Mouse (Mus musculus): ENCODE results near the gene Shbg. TPM values are rescaled to one million over a fixed set of nuclear protein-coding genes. Genes with fewer than 3 reads are reported as not detected.
A peak's percentile ranks its signal among the peaks of the same experiment; 100 is the strongest.

Gene Shbg
- polyA plus RNA-seq, 1 experiment = not detected

DNA sequence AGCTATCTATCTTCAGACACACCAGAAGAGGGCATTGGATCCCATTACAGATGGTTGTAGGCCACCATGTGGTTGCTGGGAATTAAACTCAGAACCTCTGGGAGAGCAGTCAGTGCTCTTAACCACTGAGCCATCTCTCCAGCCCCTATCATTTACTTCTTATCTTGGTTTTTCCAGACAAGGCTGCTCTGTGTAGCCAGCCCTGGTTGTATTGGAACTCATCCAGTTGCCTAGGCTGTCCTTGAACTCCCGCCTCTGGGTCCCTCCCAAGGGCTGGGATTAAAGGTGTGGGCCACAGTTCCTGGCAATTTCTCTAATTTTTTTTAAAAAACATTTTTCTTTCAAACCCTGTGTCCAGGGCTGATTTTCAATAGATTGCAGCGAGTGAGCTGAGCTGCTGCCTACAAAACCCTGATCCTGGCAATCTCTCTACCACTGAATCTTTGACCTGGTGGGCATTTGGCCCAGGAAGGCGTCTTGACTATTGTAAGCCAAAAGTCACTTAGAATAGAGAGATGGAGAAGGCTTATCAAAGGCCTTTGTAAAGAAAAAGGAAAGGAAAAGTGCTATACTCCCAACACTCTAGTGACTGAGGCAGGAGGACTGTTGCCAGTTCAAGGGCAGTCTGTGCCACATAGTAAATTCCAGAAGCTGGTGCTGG is 43.6 kb upstream of the Shbg start:
- TF ChIP-seq CTCF (IDR thresholded peaks at IDR 0.05; ENCODE audit: insufficient read depth, low read depth, low read length) (no peak), POLR2A (IDR thresholded peaks at IDR 0.05; ENCODE audit: insufficient read depth, low read depth, low read length) (no peak)
- H3K4me3 ChIP-seq (ENCODE audit: insufficient read depth, low read depth, low read length) = peak overlapping the region; percentile 69; the same call in 1 of the 2 replicates
- WGBS = 51% methylated on average over 3 of the region's 3 CpGs
- no peak overlapping the region for H3K27ac ChIP-seq (ENCODE audit: insufficient read depth, low read depth, low read length)
- H3K4me1 ChIP-seq (ENCODE audit: control insufficient read depth, insufficient read depth, low read length) = peaks cover 4% of the 10 kb centered on the region

DNA sequence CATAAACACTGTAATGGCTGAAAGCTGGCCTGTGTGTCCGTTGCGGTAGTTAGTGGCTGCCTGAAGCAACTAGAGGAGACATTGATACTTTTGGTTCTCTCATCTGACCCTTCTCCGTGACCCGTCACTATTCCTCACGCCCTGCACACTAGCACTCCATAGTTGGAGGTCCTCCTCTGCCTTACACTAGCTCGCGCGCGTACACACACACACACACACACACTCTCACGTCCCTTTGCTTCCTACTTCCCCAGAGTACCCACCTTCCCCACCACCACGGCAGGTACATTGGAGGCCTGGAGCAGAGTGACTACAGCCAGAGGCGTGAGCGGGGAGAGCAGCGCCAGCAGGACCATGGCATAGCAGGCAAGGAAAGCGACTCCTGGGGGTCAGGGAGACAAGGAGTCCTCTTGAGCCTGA is 39.8 kb upstream of the Shbg start:
- peaks cover 5% of the 10 kb centered on the region for H3K4me1 ChIP-seq (ENCODE audit: control insufficient read depth, insufficient read depth, low read length)
- no peak overlapping the region for H3K4me3 ChIP-seq (ENCODE audit: insufficient read depth, low read depth, low read length)
- no peak overlapping the region for H3K27ac ChIP-seq (ENCODE audit: insufficient read depth, low read depth, low read length)
- 82% methylated on average over 15 of the region's 15 CpGs for WGBS
- peak; percentile 13; the same call in 1 of the 2 replicates for TF ChIP-seq CTCF (IDR thresholded peaks at IDR 0.05; ENCODE audit: insufficient read depth, low read depth, low read length)
- TF ChIP-seq POLR2A (IDR thresholded peaks at IDR 0.05; ENCODE audit: insufficient read depth, low read depth, low read length) = no peak

DNA sequence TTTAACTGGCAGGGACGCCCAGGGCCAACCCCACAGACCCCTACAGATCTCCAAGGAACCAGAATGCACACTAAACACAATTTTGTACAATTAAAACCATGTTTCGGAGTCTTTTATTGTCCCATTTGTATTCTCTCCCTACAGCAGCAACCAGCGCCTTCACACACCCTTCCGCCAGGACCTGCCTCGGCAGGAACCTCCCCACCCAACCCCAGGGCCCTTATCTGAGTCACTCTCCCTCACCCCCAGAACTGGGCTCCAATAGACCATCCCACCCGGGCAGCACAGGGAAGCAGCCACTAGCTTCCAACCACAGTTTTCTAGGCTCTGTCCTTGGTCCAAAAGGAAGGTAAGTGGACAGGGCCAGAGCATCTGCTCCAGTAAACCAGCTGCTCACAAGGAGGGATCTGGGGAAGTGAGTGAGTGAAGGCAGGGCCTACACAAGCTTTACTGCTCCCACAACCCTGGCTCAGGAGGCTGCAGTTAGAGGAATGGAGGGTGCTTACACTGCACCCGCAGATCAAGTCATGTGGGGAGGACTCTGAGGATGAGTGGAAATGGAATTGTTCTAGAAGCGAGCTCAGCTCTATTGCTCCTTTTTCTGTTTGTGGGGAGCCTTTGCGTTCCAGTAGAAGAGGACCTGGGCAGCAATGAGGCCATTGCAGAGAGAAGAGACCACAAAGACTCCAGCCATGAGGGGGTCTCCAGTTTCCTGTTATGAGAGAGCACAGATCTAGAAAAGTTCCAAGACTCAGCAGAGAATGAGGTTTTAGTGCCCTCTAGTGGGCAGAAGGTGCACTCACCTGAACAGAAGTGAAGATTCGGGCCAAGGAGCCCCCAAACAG is 39.1 kb upstream of the Shbg start:
- Histone ChIP-seq H3K4me3 (ENCODE audit: insufficient read depth, low read depth, low read length) (no peak overlapping the region), H3K4me1 (ENCODE audit: control insufficient read depth, insufficient read depth, low read length) (peaks cover 5% of the 10 kb centered on the region), H3K27ac (ENCODE audit: insufficient read depth, low read depth, low read length) (no peak overlapping the region)
- 74% methylated on average over 10 of the region's 10 CpGs for WGBS
- TF ChIP-seq CTCF (IDR thresholded peaks at IDR 0.05; ENCODE audit: insufficient read depth, low read depth, low read length) = no peak
- no peak for TF ChIP-seq POLR2A (IDR thresholded peaks at IDR 0.05; ENCODE audit: insufficient read depth, low read depth, low read length)

- no peak overlapping the region for H3K4me3 ChIP-seq (ENCODE audit: insufficient read depth, low read depth, low read length)
- 82% methylated on average over 5 of the region's 5 CpGs for WGBS
- no peak for TF ChIP-seq POLR2A (IDR thresholded peaks at IDR 0.05; ENCODE audit: insufficient read depth, low read depth, low read length)
- no peak for TF ChIP-seq CTCF (IDR thresholded peaks at IDR 0.05; ENCODE audit: insufficient read depth, low read depth, low read length)
- H3K4me1 ChIP-seq (ENCODE audit: control insufficient read depth, insufficient read depth, low read length) = peaks cover 5% of the 10 kb centered on the region
- no peak overlapping the region for H3K27ac ChIP-seq (ENCODE audit: insufficient read depth, low read depth, low read length)
Observed at GRCm38 (mm10) chr11:69656065-69656455, 38.4 kb upstream of the Shbg start.

DNA sequence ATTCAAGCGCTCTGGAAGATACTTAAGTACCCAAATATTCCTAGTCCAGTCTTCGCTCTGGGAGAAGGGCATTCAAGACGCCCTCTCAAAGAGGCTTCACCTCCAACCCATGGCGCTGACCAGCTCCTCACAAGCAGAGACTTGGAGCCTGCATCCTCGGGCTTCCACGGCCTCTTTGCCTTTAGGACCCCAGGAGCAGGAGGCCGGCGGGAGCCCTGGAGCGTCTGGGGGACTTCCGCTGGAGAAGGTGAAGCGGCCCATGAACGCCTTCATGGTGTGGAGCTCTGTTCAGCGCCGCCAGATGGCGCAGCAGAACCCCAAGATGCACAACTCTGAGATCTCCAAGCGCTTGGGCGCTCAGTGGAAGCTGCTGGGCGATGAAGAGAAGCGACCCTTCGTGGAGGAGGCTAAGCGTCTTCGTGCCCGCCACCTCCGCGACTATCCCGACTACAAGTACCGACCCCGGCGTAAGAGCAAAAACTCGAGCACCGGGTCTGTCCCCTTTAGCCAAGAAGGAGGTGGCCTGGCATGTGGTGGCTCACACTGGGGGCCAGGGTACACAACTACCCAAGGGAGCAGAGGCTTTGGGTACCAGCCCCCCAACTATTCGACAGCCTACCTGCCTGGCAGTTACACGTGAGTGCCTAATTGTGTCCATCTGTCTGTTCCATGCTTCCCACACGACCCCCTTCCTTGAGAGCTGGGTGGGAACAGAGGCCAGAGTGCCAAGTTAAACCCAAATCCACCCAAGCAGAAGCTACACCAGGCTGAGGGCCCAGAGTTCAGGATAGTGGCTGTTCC is 37.8 kb upstream of the Shbg start, which contains the start of gene Sox15:
Sox15 (plus strand) TSS at position 51 of the 801 bp plus-strand sequence.
- Histone ChIP-seq H3K4me3 (ENCODE audit: insufficient read depth, low read depth, low read length) (no peak within 1 kb of the TSS), H3K27ac (ENCODE audit: insufficient read depth, low read depth, low read length) (no peak within 1 kb of the TSS), H3K4me1 (ENCODE audit: control insufficient read depth, insufficient read depth, low read length) (peaks cover 5% of the 10 kb centered on the region)
- WGBS = 22% methylated on average over 34 of the region's 34 CpGs
- TF ChIP-seq POLR2A (IDR thresholded peaks at IDR 0.05; ENCODE audit: insufficient read depth, low read depth, low read length) (no peak), CTCF (IDR thresholded peaks at IDR 0.05; ENCODE audit: insufficient read depth, low read depth, low read length) (peak; percentile 82)

DNA sequence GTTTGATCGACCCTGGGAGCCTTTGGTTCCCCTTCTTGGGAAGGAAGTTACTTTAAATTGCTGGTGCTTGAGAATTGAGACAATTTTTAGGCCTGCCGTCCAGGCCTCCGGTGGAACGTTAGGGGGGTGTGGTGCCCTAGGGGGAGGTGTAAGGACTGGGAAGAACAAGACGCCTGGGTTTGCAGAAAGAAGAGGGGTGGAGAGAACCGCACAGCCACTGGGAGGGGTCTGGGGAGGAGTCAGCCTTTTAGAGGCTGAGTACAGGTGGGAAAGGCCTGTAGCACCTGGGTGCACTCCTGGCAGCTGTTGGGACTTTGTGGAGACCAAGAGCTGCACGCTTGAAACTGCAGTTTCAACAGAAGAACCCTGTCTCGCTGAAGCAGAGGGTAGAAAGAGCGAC is 37.1 kb upstream of the Shbg start:
- H3K4me1 ChIP-seq (ENCODE audit: control insufficient read depth, insufficient read depth, low read length) = peaks cover 5% of the 10 kb centered on the region
- no peak for TF ChIP-seq POLR2A (IDR thresholded peaks at IDR 0.05; ENCODE audit: insufficient read depth, low read depth, low read length)
- WGBS = 44% methylated on average over 9 of the region's 9 CpGs
- H3K4me3 ChIP-seq (ENCODE audit: insufficient read depth, low read depth, low read length) = no peak overlapping the region
- H3K27ac ChIP-seq (ENCODE audit: insufficient read depth, low read depth, low read length) = no peak overlapping the region

GRCm38 (mm10) chr11:69653399-69653798 is 35.7 kb upstream of the Shbg start:
- Histone ChIP-seq H3K27ac (ENCODE audit: insufficient read depth, low read depth, low read length) (no peak overlapping the region), H3K4me1 (ENCODE audit: control insufficient read depth, insufficient read depth, low read length) (peaks cover 5% of the 10 kb centered on the region), H3K4me3 (ENCODE audit: insufficient read depth, low read depth, low read length) (no peak overlapping the region)
- WGBS = 52% methylated on average over 5 of the region's 5 CpGs
- TF ChIP-seq CTCF (IDR thresholded peaks at IDR 0.05; ENCODE audit: insufficient read depth, low read depth, low read length) (no peak), POLR2A (IDR thresholded peaks at IDR 0.05; ENCODE audit: insufficient read depth, low read depth, low read length) (no peak)

DNA sequence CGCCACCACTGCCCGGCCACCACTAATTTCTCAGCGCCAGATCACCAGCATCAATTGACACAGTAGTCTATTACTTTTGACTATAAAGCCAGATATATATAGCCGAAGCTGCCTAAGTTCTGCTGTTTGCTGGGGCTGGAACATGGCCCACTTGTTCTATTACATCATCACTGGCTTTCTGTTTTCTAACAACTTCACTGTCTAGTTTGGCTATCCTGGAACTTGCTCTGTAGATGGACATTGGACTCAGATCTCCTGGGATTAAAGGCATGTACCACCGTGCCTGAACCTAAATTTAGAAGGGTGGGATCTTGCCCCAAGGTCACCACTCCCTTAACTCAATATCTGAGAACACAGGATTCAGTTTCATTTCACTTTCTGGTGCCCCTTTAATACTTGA is 28.2 kb upstream of the Shbg start:
- WGBS = 88% methylated on average over 5 of the region's 5 CpGs
- Histone ChIP-seq H3K27ac (ENCODE audit: insufficient read depth, low read depth, low read length) (no peak overlapping the region), H3K4me3 (ENCODE audit: insufficient read depth, low read depth, low read length) (no peak overlapping the region), H3K4me1 (ENCODE audit: control insufficient read depth, insufficient read depth, low read length) (no peaks in the 10 kb centered on the region)
- TF ChIP-seq POLR2A (IDR thresholded peaks at IDR 0.05; ENCODE audit: insufficient read depth, low read depth, low read length) = no peak
- no peak for TF ChIP-seq CTCF (IDR thresholded peaks at IDR 0.05; ENCODE audit: insufficient read depth, low read depth, low read length)

Measured in olfactory bulb, adult 2 months (tissue).